Mouse (Mus musculus) forebrain, embryonic 14.5 days (tissue): ENCODE results near the gene Csrnp2. TPM values are rescaled to one million over a fixed set of nuclear protein-coding genes. Genes with fewer than 3 reads are reported as not detected.
"Not testable (repeated sequence)": the region's sequence is repeated elsewhere in the genome, so short reads cannot be mapped to it uniquely, and the experiment has no call there.

Experiments
- ATAC-seq: fragments of 200-750 bp; cut with Nextera tagmentation; 2 replicates; pipeline ENCODE4 v1.8.0; 2017; ENCODE audit warnings: mild to moderate bottlenecking, moderate library complexity
- DNase-seq: peaks from one replicate; pipeline ENCODE4 v3.0.0-alpha.2; 2015; ENCODE audit warnings: low spot score
- H3K27ac ChIP-seq: fragments of 300-500 bp; sonication (generic); 2 replicates; pipeline ENCODE4 v1.5.1; 2014; ENCODE audit warnings: low read depth, mild to moderate bottlenecking, control low read depth, low read length, moderate library complexity
- H3K27me3 ChIP-seq: fragments of 300-500 bp; sonication (generic); replicated peaks from 2 replicates; pipeline ENCODE4 v1.6.1; 2014; ENCODE audit warnings: low read length, control low read depth, mixed read lengths; ENCODE audit not compliant: control insufficient read depth, insufficient read depth
- H3K36me3 ChIP-seq: fragments of 300-500 bp; sonication (generic); 2 replicates; pipeline ENCODE4 v1.6.1; 2014; ENCODE audit warnings: low read length, control low read depth; ENCODE audit not compliant: control insufficient read depth, insufficient read depth
- H3K4me1 ChIP-seq: fragments of 300-500 bp; sonication (generic); 2 replicates; pipeline ENCODE4 v1.6.1; 2014; ENCODE audit warnings: antibody characterized with exemption, low read length, control low read depth; ENCODE audit not compliant: control insufficient read depth, insufficient read depth
- H3K4me2 ChIP-seq: fragments of 300-500 bp; sonication (generic); 2 replicates; pipeline ENCODE4 v1.6.1; 2014; ENCODE audit warnings: mild to moderate bottlenecking, control low read depth, low read length
- H3K4me3 ChIP-seq: fragments of 300-500 bp; sonication (generic); 2 replicates; pipeline ENCODE4 v1.5.1; 2014; ENCODE audit warnings: low read depth, low read length, control low read depth
- H3K9ac ChIP-seq: fragments of 300-500 bp; sonication (generic); 2 replicates; pipeline ENCODE4 v1.6.1; 2014; ENCODE audit warnings: mild to moderate bottlenecking, low read length, control low read depth, moderate library complexity
- H3K9me3 ChIP-seq: fragments of 300-500 bp; sonication (generic); replicated peaks from 2 replicates; pipeline ENCODE4 v1.6.1; 2016; ENCODE audit warnings: low read length, control low read depth, mixed read lengths; ENCODE audit not compliant: control insufficient read depth
- WGBS: fragments of 180-500 bp; shearing (Covaris S2); extraction: QIAGEN DNeasy Blood & Tissue Kit; methylation state at CpG from one replicate; pipeline ENCODE4 v1.1.7; 2014; 5-methylcytosine and 5-hydroxymethylcytosine counted together
- polyA plus RNA-seq: library from polyadenylated mRNA; unstranded; fragments of >200 nt; fragmentation: Nextera tagmentation; extraction: Ambion mirVana; gene quantifications from 2 replicates; pipeline ENCODE4 v1.2.1, GENCODE M21; 2014

Csrnp2 gene
- 37.1 and 42.8 TPM in 2 replicates for polyA plus RNA-seq

DNA sequence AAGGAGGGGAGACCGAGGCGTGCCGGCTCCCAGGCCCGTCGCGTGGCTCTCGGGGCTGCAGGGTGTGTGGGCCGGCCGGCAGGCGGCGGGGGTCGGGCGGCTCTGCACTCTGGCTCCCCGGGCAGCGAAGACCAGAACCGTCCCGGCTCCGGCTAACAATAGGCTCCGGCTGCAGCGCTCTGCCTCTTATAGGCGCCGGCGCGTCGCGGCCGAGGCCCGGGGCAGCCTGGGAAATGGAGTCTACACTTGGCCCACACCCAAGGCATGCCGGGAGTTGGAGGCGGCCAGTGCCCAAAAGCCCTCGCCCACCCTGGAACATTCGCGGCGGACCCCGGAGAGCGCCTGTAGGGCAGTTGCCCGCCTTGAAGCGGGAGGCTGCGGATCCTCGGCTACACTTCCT is at the start of gene Csrnp2:
TSS of gene Csrnp2 (minus strand) at position 387 of the 400 bp plus-strand sequence.
- Histone ChIP-seq H3K27me3 (no peaks in the 10 kb centered on the region), H3K4me1 (peaks cover 21% of the 10 kb centered on the region), H3K27ac (peak within 1 kb of the TSS; percentile 97), H3K4me2 (peak within 1 kb of the TSS; percentile 53), H3K36me3 (no peaks in the 10 kb centered on the region), H3K4me3 (peak within 1 kb of the TSS; percentile 82), H3K9ac (peak within 1 kb of the TSS; percentile 96), H3K9me3 (no peaks in the 10 kb centered on the region)
- ATAC-seq (peak; percentile 99), DNase-seq (peak; percentile 98)
- WGBS, result 0% methylated on average over 38 of the region's 40 CpGs

DNA sequence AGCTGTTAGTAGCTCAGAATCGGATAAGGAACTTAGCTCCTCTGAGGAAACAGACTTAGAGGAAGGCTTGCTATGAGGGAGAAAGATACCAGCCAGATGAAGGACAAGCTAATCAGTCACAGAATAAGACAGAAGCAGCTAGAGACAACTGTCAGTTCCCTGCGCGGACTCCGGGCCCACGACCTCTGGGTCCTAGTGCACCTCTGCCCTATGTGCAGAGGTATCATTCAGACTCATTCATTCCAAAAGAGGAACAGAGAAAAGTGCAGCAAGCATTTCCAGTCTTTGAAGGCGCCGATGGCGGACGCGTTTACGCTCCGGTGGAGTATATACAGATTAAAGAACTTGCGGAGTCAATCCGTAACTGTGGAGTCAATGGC is 48.4 kb upstream of the Csrnp2 start:
- not testable (repeated sequence) for H3K4me1 ChIP-seq, H3K27me3 ChIP-seq, H3K9ac ChIP-seq, ATAC-seq, H3K27ac ChIP-seq, H3K4me3 ChIP-seq, DNase-seq, H3K9me3 ChIP-seq, H3K4me2 ChIP-seq
- 98% methylated on average over 14 of the region's 14 CpGs for WGBS
- 0 out of 2 replicates have a peak, but pooled peaks cover 13% of the 10 kb centered on the region for H3K36me3 ChIP-seq

DNA sequence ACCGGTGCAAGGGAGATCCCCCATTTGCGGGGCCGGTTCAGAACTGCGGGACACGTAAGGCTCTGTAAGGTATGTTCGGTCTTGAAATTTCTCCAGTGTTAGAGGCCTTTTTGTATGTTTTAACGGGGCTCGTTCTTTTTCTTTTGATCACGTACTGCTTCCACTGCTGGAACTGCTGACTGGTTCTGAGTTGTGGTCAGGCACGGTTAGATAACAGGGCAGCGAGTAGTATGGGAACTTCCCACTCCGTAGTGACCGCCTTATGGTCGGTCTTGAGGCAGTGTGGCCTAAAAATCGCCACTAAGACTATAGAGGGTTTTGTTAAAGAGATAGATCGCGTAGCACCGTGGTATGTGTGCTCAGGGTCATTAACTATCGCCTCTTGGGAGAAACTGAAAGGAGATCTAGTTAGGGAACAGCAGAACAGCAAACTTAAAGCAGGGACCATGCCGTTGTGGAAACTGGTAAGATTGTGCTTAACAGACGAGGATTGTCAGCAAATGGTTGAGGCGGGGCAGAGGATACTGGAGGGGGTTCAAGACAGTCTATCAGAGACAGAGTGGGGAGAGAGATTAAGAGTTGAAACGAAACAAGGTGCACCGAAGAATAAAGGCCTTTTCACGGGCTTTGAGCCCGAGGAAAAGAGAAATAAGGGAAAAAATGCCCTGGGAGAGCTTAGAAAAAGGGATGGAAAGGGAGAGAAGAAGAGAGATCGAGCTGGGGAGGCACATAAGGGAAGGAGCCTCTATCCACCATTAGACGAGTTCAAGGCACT is 47.8 kb upstream of the Csrnp2 start:
- not testable (repeated sequence) for ATAC-seq, H3K9me3 ChIP-seq, H3K9ac ChIP-seq, H3K27ac ChIP-seq, H3K4me3 ChIP-seq, DNase-seq, H3K36me3 ChIP-seq, H3K4me2 ChIP-seq, H3K27me3 ChIP-seq, H3K4me1 ChIP-seq
- WGBS, result 97% methylated on average over 24 of the region's 28 CpGs

DNA sequence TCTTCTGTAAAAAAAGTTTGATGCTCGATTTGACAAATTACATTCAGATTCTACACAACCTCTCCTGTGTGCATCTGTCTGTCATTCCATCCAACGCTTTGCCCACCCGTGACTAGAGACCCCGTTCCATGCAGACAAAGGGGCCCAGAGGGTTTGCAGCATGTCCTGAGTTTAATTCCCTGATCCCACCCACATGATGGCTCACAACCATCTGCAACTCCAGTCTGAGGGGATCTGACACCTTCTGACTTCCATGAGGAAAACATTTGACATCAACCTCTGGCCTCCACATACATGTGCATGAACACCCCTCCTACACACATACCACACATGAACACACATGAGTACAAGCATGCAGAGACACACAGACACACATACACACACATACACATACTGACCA is 46.1 kb upstream of the Csrnp2 start:
- 94% methylated on average over 4 of the region's 4 CpGs for WGBS
- Histone ChIP-seq H3K27ac (no peak overlapping the region), H3K9ac (no peak overlapping the region), H3K27me3 (no peaks in the 10 kb centered on the region), H3K9me3 (no peaks in the 10 kb centered on the region), H3K4me2 (no peak overlapping the region), H3K4me3 (no peak overlapping the region), H3K36me3 (0 out of 2 replicates have a peak, but pooled peaks cover 9% of the 10 kb centered on the region), H3K4me1 (no peaks in the 10 kb centered on the region)
- ATAC-seq (no peak), DNase-seq (no peak)

DNA sequence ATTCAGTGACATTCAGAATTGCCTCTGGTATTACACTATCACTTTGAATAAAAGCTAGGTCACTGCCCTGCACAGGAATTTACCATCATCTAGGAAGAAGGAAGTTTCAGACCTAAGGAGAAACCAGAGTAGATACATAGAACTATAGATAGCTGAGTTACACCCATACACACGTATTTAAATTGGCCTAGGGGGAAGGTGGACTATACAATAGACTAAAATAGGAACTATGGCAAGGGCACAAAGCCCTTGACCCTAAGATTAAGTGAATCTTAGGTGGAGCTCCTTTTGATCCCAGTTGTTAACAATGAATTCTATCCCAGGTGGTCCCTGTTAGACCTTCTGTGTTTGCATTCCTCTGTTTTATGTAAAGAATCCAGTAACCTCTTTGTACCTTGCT is 45.7 kb upstream of the Csrnp2 start:
- not testable (repeated sequence) for H3K9ac ChIP-seq, H3K4me2 ChIP-seq, ATAC-seq, DNase-seq, H3K4me1 ChIP-seq, H3K4me3 ChIP-seq, H3K9me3 ChIP-seq, H3K27me3 ChIP-seq, H3K27ac ChIP-seq
- peaks cover 12% of the 10 kb centered on the region; the same call in 1 of the 2 replicates for H3K36me3 ChIP-seq
- WGBS, result 80% methylated on average over 1 of the region's 1 CpGs

DNA sequence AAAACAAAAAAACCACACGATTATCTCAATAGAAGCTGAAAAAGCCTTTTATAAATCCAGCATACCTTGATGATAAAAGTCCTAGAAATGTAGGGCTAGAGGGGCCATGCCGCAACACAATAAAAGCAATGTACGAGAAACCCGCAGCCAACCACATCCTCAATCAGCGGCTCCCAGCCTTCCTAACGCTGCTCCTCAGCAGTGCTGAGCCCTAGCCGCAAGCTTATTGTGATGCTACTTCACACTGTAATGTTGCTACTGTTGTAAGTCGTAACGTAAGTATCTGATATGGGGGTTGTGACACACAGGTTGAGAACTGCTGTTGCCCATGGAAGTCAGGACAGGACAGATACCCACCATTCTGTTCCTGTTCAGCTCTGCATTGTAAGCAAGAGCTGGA is 44.1 kb upstream of the Csrnp2 start:
- 94% methylated on average over 9 of the region's 9 CpGs for WGBS
- Histone ChIP-seq H3K9me3 (no peaks in the 10 kb centered on the region), H3K4me2 (no peak overlapping the region), H3K9ac (no peak overlapping the region), H3K4me1 (no peaks in the 10 kb centered on the region), H3K36me3 (peaks cover 23% of the 10 kb centered on the region; the same call in 1 of the 2 replicates), H3K4me3 (no peak overlapping the region), H3K27ac (no peak overlapping the region), H3K27me3 (no peaks in the 10 kb centered on the region)
- ATAC-seq (no peak), DNase-seq (no peak)

DNA sequence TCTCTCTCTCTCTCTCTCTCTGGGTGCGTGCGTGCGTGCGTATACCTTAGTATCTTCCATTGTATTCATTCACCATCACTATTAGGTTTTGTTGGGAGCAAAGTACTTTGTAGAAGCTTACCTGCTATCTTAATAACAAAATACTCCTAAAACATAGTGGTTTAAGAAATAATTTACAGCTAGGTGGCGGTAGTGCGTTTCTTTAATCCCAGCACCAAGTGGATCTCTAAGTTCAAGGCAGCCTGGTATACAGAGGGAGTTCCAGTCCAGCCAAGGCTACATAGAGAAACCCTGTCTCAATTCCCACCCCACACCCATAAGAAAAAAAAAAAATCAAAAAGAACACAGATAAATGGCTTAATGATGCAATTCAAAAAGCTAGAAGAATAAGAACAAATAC is 42.6 kb upstream of the Csrnp2 start:
- no peak overlapping the region for H3K9ac ChIP-seq
- no peak for ATAC-seq
- H3K27ac ChIP-seq, result no peak overlapping the region
- H3K9me3 ChIP-seq, result no peaks in the 10 kb centered on the region
- peaks cover 23% of the 10 kb centered on the region; the same call in 1 of the 2 replicates for H3K36me3 ChIP-seq
- H3K27me3 ChIP-seq, result no peaks in the 10 kb centered on the region
- no peak overlapping the region for H3K4me2 ChIP-seq
- no peaks in the 10 kb centered on the region for H3K4me1 ChIP-seq
- H3K4me3 ChIP-seq, result no peak overlapping the region
- 85% methylated on average over 6 of the region's 6 CpGs for WGBS
- peak; percentile 64 for DNase-seq

DNA sequence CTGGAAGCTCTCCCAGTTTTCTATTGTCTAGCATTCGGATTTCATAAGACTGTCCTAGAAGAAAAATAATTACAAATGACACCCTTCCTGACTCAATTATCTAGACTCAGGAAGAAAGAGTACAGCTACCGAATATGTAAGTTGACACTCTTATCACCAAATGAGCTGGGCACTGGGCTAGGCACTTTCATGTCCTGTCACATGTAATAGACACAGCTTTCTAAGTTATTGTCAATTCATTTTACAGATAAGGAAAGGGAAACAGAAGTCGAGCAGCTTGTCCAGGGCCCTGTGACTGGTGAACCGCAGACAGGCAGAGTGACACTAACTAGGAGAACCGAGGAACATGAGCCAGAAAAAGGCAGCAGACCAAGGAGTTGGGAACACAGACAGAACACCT is 32.6 kb upstream of the Csrnp2 start:
- no peak overlapping the region for H3K27ac ChIP-seq
- ATAC-seq, result no peak
- DNase-seq, result no peak
- no peaks in the 10 kb centered on the region for H3K4me1 ChIP-seq
- no peaks in the 10 kb centered on the region for H3K9me3 ChIP-seq
- no peak overlapping the region for H3K4me2 ChIP-seq
- WGBS, result 88% methylated on average over 5 of the region's 5 CpGs
- H3K36me3 ChIP-seq, result peaks cover 22% of the 10 kb centered on the region
- H3K27me3 ChIP-seq, result no peaks in the 10 kb centered on the region
- H3K9ac ChIP-seq, result no peak overlapping the region
- no peak overlapping the region for H3K4me3 ChIP-seq

DNA sequence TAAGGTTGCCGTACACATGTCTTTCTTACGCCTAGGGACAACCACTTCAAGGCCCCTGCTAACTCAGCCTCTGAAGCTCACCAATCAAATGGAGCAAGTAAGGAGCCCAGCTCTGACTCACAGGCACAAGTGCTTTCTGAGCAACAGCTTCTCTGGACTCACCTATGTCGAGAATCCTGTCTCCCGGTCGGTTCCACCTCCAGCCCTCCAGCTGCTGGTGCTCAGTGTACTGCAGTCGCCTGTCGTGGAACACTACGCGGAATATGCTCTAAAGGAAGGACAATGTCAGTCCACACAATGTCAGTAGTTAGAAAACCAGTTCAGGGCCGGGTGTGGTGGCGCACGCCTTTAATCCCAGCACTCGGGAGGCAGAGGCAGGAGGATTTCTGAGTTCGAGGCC is 30.1 kb upstream of the Csrnp2 start:
- no peak overlapping the region for H3K9ac ChIP-seq
- ATAC-seq, result no peak
- no peaks in the 10 kb centered on the region for H3K9me3 ChIP-seq
- H3K4me3 ChIP-seq, result no peak overlapping the region
- H3K27me3 ChIP-seq, result no peaks in the 10 kb centered on the region
- no peak for DNase-seq
- H3K4me2 ChIP-seq, result no peak overlapping the region
- 95% methylated on average over 14 of the region's 14 CpGs for WGBS
- peaks cover 40% of the 10 kb centered on the region for H3K36me3 ChIP-seq
- no peak overlapping the region for H3K27ac ChIP-seq
- no peaks in the 10 kb centered on the region for H3K4me1 ChIP-seq
